Mouse (Mus musculus) adrenal gland, postnatal 10 days (tissue): ENCODE data around the gene Dnaja4. TPM values are rescaled to one million over a fixed set of nuclear protein-coding genes. Genes with fewer than 3 reads are reported as not detected.

ENCODE experiments used
- DNase-seq: peaks from one replicate; pipeline ENCODE4 v3.0.0; 2021; ENCODE audit warnings: mixed read lengths
- total RNA-seq, 2 experiments: library from RNA; stranded (reverse); gene quantifications; 2 replicates each; pipeline ENCODE4 v1.2.3; 2021

Dnaja4 gene
- total RNA-seq, 2 experiments from 2014 or later = 10.0 to 16.7 TPM

DNA sequence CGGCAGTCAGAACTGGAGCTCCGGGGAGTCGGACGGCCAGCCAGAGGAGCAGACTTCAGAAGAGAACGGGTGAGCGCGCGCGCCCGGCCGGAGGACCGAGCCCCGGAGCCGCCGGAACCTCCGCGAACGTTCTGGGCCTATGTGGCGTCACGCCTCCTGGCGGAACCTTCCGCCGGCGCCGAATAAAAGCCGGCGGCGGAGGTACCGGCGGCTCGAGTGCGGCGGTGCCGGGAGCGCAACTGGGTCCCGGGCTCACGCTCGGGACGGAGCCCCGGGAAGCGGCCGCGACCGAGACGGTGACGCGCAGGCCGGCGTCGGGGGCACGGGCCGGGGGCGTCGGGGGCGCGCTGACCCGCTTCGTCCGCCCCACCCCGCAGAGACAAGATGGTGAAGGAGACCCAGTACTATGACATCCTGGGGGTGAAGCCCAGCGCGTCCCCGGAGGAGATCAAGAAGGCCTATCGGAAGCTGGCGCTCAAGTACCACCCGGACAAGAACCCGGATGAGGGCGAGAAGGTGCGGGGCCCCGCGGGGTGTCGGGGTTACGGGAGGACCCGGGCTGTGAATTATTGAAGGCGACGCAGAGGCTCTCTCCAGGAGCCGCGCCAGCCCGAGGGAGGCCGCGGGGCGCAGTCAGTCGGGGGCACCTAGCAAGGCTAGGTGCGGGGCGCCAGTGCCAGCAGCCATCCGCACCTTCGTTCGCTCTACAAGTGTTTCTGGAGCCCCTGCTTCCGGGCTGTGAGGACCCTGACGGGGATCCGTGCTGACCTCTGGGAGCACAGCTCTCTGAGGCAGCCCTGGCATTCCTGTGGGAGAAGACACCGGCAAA lies 886 bp downstream of the Dnaja4 start:
- peak; percentile 90 for DNase-seq

DNA sequence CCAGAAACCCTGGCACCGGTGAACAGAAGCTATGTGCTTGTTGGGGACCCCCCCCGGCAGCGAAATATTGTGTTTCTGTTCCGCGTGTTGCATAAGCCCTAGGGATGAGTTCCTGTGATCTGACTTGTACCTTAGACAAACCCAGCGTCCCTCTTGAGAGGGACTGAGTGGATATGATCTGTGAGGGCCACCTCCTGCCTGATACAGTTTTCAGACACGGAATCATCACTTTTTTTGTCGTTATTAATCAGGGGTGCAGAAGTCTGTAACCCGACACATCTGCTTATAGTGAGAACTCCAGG lies 1.5 kb downstream of the Dnaja4 start:
- DNase-seq = no peak

DNA sequence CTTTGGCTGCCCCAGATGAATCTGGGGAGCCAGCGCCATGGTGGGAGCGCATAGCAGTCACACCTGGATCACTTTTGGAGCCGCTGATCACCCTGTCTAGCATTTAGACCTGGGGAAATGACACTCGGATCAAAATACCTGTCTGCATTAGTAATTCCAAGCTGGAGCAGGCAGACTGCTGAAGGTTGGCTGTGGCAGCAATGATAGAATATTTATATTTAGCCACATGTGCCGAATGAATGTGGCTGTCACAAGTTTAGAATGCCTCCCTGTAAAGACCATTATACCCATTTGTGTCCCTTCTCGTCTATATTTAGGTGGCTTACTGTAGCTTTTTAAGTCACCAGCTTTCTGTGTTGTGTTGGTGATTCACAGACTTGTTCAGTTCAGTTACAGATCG lies 2.1 kb downstream of the Dnaja4 start:
- no peak for DNase-seq

DNA sequence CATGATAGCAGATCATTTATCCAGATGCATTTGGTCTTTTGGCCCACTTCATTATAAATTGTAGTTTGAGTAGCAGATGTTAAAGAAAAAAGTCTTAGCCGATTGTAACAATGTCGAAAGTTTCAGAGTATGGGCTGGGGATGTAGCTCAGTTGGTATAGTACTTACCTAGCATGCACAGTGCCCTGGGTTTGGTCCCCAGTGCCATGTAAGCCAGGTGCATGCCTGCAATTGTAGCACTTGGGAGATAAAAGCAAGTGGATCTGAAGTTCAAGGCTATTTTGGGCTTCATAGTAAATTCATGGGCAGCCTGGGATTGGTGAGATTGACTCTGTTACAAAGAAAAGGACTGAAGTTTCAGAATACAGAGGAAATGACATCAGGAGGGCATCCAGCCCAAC lies 3.9 kb downstream of the Dnaja4 start:
- DNase-seq = no peak

DNA sequence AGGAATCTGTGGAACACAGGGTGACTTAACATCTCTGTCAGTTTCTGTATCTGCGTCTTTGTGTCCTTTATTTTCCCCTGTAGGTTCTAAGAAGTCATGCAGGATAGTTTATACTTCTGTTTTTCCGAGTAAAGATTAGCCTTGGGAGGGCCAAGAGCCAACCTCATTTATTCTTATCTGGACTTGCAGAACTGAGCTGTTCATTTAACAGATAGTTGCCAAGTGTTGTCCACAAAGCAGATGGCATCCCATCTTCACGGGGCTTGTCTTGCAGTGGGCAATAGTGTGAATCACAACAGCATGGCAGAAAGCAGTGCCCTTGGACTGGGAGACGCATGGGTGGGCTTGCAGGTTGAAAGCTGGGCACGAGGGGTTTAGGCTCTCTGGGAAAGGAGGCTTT lies 5.7 kb downstream of the Dnaja4 start:
- DNase-seq = no peak

DNA sequence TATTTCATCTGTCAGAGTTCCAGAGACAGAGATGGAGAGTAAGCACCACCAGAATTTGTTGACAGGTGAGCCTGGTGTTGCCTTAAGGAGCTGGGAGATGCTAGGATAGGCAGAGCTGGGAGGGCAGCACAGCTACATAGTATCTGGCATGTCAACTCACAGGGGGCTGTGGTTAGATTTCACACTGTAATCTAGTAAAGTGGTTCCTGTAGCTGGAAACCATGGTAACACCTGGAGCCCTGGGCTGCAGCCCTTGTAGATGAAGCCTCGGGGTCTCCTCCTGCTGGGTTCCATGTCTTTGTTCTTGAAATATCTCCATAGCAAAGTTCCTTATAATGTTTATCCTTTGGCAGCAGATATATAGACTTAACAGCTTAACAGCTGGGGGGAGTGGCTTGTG lies 6.9 kb downstream of the Dnaja4 start:
- DNase-seq = no peak

DNA sequence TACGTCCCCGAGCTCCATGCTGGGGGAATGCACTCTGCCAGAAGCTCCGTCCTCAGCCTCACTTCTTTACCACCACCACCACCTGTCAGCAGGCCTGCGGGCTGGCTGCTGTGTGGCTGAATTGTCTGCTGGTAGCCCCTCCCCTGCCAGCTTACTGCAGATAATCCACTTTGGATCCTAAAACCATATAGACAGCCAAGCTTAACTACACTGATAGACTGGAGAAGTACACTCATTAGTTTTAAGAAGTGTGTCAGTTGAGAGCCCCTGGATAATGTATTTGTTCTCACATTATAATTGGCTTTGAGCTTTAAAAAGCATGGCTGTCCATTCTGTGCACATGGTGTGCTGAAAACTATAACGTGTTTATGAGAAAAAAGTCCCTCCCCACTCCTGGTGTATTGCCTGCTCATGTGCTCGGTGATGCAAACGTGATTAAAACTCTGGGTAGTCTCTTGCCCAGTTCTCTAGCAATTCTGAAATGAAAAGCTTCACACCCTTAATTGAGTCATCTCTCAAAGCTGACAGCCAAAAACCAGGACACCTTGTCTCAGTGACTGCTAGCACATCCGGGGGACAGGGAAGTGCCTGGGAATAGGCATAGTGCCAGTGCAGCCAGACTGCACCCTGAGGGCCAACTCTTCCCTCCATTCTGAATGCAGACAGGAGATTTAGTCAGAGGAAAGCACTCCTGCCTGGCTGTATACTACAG lies 8.8 kb downstream of the Dnaja4 start:
- no peak for DNase-seq

DNA sequence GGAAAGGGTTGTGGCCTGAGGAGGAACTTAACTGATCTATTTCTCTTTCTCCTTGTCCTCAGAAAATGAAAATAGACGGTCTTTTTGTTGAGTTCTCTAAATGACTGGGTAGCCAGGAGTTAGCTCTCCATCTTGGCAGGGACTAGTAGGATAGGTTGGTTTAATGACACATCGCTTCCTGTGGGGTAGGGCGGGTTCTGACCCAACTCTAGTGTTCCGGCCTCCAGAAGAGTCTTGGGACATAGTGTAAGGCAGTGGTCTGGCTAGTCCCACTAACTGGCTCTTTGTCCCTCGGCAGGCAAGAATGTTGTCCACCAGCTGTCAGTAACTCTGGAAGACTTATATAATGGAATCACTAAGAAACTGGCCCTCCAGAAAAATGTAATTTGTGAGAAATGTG lies 9.4 kb downstream of the Dnaja4 start:
- no peak for DNase-seq

DNA sequence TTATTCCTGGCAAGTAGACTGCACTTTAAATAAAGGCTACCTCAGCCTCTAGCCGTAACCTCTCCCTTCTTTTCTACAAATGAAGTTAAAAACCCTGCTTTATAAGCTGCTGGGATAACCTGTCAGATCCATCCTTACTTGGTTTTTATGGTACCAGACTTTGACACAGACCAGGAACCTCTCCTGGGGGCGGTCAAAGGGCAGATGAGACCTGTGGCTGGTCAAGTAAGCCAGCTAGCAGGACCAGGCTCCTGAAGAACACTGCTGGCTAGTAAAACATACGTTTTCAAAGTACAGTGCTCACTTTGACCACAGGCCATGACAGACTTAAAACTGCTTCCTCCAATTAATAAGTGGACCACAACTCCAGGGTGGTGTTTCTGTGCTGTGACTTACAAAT lies 17.1 kb downstream of the Dnaja4 start:
- no peak for DNase-seq

DNA sequence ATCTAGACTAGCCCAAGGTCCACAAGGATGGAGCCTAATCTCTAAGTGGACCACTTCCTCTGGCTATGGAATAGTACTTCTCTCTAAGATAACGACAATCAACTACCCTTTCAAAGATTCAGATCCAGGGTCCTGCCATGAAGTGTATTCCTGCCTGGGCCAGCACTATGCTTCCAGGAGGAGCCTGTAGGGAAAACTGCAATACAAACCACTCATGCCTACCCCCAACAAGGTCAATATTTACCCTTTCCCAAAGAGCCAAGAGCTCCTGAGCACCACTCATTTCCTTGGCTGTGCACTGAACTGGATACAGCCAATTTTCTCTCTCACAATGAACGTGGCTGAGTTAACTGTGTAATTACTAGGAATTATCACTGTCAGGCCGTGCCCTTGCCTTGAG lies 18.9 kb downstream of the Dnaja4 start:
- no peak for DNase-seq

DNA sequence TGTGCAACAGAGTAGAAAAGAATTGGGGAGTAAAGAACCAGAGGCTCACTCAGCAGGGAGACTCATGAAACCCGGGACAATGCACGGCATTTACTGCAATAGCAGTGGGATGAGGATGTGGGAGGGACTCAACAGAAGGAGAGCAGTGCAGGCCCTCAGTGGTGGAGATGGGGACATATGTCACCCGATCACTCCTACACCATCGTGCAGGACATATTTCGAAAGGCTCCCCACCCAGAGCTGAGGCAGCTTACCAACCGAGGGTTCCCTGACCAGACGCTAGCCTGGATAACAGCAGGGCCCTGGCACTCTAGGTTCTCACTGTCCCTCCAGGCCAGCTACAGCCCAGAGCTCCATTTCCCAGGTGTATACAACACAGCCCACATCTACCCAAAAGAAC lies 23.5 kb downstream of the Dnaja4 start:
- DNase-seq = peak; percentile 27

DNA sequence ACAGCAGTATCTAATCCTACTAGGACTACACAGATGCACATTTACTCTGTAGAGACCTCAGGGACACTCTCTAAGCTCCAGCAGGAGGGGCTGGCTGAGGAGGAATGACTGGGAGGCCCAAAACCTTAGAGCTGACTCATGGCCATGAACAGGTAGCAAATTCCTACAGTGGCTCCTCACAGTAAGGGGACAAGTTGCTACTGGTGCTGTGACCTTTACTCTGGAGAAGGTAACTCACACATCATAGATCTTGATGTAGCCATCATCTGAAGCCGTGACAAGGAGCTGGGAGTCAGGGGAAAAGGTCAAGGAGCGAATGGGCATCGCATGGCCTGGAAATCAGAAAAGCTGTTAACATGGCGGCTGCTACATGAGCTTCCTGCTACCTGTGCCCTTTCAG lies 23.9 kb downstream of the Dnaja4 start:
- DNase-seq = no peak

DNA sequence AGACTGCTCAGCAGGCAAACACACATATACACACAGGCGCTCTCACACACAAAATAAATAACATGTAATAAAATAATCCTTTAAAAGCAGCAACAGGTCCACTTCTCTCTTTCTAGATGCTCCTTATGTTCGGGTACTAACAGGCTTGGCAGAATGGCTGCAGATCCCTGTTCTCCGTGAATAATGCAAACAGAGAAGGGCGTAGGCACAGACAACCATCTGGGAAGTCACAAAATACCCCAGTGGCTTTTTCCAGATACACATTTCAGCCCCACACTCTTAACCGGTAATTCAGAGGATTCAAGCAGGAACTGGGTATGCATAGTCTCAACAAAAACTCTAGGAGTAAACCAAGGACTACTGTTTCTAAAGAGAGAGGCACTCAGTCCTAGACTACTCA lies 27.6 kb downstream of the Dnaja4 start:
- DNase-seq = no peak

DNA sequence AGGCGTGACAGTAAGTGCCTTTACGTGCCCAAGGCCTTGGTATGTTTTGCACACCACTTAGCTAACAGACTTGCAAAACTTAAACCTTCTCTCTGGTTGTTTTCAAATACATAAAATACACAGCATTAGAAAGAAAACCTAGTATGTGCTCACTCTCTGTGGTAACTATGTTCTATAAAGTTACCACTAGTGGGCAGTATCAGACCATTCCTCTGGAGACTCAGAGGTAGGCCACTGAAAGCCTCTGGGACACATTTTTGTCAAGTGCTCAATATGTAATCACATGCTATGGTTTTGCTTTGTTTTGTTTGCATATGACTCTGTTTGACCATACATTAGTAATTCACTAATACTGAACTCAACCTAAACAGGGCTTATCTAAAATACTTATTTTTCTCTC lies 33.4 kb downstream of the Dnaja4 start:
- no peak for DNase-seq

DNA sequence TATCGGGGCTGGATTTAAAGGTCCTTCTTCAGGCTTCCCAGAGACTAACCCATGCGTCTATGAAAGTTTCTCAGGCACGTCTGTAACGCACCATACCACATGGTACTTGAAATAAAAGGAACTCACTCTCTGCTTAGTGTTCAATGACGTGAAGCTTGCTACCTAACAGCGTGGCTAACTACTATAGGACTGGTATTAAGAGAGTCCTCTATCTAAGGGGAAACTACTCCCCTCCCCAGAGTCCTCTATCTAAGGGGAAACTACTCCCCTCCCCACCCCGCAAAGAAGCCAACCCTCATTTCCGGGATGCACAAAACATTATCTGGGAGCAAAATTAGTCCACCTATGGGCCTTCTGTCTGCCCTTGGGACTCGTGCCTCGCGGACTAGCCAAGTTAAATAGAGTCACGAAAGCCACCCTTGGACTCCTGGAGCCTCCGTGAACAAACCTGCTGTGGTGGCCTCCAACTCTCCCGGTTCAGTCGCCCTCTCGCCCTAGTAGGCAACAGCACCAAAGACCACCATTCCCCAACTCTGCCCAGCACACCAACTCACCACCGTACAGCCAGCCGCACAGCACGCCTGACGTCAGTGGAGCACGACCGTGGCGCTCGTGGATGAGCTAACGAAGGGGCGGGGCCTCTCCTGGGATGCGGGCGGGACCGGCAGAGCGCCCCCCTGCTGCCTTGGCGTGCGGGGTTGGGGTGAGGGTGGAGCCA lies 35.4 kb downstream of the Dnaja4 start, which contains the start of gene Wdr61:
Wdr61 (minus strand) TSS at position 599 of the 718 bp plus-strand sequence.
- peak; percentile 100 for DNase-seq

DNA sequence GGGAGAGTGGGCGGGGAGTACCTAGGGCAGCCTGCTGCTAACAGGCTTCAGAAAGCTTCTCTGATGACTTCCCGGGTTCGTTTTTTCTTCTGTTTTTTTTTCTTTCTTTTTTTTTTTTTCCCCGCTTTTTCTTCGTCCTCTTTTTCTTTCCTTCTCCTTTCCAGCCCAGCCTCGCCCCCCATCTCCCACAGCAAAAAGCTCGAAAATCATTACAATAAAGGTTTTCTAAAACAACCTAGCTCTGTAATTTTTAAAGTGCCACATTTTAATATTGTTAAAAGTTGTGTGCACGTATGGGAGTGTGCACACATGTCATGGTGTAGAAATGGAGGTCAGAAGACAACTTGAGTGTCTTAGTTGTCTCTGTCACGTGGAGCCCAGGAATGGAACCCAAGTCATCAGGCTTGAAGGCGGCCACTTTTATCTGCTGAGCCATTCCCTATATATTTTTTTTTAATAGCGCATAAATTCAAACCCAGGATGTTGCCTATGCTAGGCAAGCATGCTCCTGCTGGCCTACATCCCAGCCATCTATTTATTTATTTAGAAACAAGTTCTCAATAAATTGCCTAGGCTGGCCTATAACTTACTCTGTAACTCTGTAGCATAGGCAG lies 36.1 kb downstream of the Dnaja4 start:
- no peak for DNase-seq

DNA sequence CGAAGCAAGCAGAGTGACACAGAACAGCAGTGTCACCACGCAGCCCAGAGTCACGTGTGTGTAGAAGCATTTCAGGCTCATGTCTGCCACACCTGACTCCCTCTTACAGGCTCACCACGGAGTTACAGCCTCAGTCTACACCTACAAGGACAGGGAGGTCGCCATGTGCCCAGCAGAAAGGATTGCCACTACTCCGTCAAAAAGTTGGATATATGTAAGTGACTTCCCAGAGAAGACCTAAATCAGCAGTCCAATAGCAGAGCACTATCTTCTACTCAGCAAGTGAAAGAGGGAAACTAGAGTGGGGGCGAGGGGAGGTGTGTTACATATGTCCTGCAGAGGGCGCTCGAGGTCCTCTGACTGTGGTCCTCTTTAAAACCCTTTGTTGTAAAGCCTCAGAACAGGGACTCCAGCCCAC lies 37.6 kb downstream of the Dnaja4 start:
- peak; percentile 54 for DNase-seq

DNA sequence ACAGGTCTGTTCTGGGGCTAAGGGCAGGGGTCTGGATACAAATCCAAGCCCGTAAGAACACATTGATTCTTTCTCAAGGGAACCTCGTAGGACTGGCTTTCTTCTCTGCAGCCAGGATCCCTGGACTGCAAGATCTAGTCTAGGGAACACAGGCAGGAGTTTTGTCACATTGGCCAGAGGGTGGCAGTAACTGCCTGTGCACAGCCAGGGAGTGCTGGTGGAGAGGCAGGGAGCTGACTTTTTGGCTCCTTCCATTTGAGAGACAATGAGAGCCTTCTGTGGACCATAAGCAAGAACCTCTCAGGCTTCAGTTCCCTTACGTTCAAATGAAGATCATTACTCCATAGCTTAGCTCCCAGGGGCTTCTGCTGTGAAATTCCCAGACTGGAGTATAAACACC lies 39.7 kb downstream of the Dnaja4 start:
- DNase-seq = peak; percentile 70

DNA sequence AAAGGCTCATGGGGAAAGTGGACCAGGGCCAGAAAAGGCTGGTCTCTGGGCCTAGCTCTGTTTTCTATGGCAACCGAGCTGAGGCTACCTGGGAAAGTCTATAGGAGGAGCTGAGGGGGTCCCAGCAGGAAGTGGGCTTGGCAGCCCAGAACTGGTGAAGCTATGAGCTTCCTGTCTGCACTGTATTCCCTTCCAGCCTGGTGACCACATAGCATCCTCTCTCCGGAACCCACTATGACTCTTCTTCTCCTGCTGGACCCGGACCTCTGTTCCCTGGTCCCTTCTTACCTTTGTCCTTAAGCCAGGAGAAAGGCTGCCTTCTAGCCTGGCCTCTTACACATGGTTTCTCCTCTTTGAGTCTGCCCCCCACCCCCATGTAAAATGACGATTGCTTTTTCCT lies 45.2 kb downstream of the Dnaja4 start:
- DNase-seq = no peak

DNA sequence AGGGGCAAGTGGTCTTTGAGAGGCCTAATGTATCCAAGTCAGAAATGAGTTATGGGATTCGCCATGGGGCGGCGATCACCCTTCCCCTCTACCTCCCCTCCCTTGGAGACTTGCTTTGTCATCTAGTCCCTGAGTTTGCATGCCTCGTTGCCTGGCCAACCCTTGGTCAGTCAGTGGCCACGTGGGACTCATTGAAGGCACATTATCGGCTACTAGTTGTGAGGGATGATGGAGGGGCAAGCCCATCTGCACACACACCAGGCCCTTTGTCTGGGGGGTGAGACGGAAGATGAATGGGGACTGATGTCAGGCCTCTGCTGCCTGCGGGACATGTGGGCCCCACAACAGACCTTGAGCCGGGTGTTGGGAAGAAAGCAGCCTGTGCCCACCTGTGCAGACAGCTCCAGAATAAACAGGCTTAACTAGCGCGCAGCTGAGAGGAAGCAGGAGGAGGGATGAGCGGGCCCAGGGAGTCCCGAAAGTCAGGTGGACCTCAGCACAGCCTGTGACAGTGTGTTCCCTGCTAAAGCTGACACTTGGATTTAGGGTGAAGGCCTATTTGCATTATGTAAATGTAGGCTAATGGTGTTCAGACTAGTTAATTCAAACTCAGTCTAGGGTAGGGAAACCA lies 47.2 kb downstream of the Dnaja4 start:
- no peak for DNase-seq

DNA sequence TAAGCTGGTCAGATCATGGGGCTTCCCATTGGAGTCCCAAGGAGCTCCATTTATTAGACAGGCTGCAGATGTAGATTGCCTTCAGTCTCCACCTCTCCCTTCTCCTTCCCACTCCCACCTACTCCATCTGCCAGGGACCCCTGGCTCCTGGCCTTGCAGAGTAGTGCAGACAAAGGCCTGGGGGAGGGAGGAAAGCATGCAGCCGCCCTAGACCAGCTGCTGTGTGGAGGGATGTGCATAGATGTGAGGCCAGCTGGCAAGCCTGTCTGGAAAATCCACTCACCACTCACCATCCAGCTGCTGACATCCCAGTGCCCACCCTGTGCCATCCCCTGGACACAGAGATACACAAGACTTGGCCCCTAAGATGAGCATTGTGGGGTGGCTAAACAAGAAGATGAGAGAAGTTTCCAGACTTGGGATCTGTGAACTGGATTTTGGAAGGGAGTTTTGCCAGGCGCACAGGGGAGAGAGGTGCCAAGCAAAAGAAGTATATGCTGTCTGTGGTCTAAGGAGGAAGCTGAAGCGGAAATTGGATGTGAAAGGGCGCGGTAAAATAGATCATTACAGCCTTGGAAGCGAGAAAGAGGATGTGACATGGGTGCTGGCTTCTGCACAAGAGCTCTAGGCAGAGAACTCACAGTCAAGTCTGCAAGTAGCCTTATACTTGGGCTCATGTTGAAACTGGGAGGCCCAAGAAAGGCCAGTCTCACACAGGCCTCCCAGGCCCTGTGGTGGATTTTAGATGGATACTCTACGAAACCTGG lies 51.7 kb downstream of the Dnaja4 start:
- no peak for DNase-seq

DNA sequence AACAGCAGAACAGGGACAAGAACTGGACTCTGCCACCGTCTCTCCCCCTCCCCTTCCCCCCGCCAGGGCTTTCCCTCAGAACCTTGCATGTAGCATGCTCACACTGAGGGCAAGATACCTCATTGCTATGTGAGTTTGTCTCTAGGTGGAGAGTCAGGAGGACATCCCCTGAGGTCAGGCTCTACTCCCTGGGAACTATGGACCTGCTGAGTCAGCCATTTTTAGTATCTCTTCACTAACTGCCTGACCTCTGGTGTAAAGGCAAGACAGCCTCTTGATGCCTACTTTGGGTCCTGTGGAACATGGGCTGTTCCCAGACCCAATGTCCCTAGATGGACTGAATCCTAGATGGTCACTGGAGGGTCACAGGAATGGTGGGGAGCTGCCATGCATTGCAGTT lies 53.0 kb downstream of the Dnaja4 start:
- no peak for DNase-seq
